Mouse (Mus musculus) CH12.LX (cell line): ENCODE results near the gene Man1b1.

Source experiments
- CTCF ChIP-seq, 2 experiments: IDR thresholded peaks in 1 of 2; conservative IDR thresholded peaks in 1 of 2; 2 replicates each; pipeline ENCODE4 v1.5.1; 2011 to 2012; ENCODE audit warnings: low read depth in 2 of 2, low read length in 2 of 2, improper control_type of control experiment in 1 of 2, inconsistent platforms in 1 of 2, mild to moderate bottlenecking in 1 of 2, moderate library complexity in 1 of 2
- E2F4 ChIP-seq: IDR thresholded peaks from 2 replicates; pipeline ENCODE4 v1.6.1; 2011; ENCODE audit warnings: low read depth, low read length, improper control_type of control experiment; ENCODE audit not compliant: insufficient replicate concordance
- ELF1 ChIP-seq: IDR thresholded peaks from 2 replicates; pipeline ENCODE4 v1.6.1; 2014; ENCODE audit warnings: low read depth, mild to moderate bottlenecking, inconsistent platforms, low read length, improper control_type of control experiment
- EP300 ChIP-seq: IDR thresholded peaks from 2 replicates; pipeline ENCODE4 v1.6.1; 2011; ENCODE audit warnings: low read length, improper control_type of control experiment
- MAZ ChIP-seq: IDR thresholded peaks from 2 replicates; pipeline ENCODE4 v1.6.1; 2012; ENCODE audit warnings: low read depth, mild to moderate bottlenecking, inconsistent platforms, low read length, improper control_type of control experiment, moderate library complexity
- POLR2A ChIP-seq: IDR thresholded peaks from 2 replicates; pipeline ENCODE4 v1.6.1; 2011; ENCODE audit warnings: low read depth, mild to moderate bottlenecking, improper control_type of control experiment, low read length
- RAD21 ChIP-seq: IDR thresholded peaks from 2 replicates; pipeline ENCODE4 v1.6.1; 2011; ENCODE audit warnings: low read depth, mild to moderate bottlenecking, low read length, improper control_type of control experiment, moderate library complexity
- SMC3 ChIP-seq: IDR thresholded peaks from 2 replicates; pipeline ENCODE4 v1.6.1; 2011; ENCODE audit warnings: low read depth, low read length, improper control_type of control experiment
- UBTF ChIP-seq: IDR thresholded peaks from 2 replicates; pipeline ENCODE4 v1.6.1; 2012; ENCODE audit warnings: low read depth, mild to moderate bottlenecking, inconsistent platforms, low read length, improper control_type of control experiment, moderate library complexity
- USF1 ChIP-seq: IDR thresholded peaks from 2 replicates; pipeline ENCODE4 v1.6.1; 2014; ENCODE audit warnings: low read depth, mild to moderate bottlenecking, inconsistent platforms, low read length, improper control_type of control experiment
- USF2 ChIP-seq: conservative IDR thresholded peaks from 2 replicates; pipeline ENCODE4 v1.6.1; 2011; ENCODE audit warnings: low read depth, low read length, improper control_type of control experiment
- ZNF384 ChIP-seq: IDR thresholded peaks from 2 replicates; pipeline ENCODE4 v1.6.1; 2012; ENCODE audit warnings: low read depth, low read length, improper control_type of control experiment, inconsistent platforms

GRCm38 (mm10) chr2:25372644-25373391 lies 40.7 kb downstream of the Man1b1 start:
- TF ChIP-seq ELF1: no peak
- no peak for TF ChIP-seq CTCF (conservative IDR thresholded peaks at IDR 0.05 in 1 of 2, IDR thresholded peaks at IDR 0.05 in 1 of 2; ENCODE audit: low read depth in 2 of 2, low read length in 2 of 2)
- no peak for TF ChIP-seq MAZ
- no peak for TF ChIP-seq EP300
- TF ChIP-seq E2F4: no peak
- TF ChIP-seq POLR2A: no peak
- no peak for TF ChIP-seq UBTF
- no peak for TF ChIP-seq USF1
- no peak for TF ChIP-seq SMC3
- TF ChIP-seq RAD21: no peak
- TF ChIP-seq ZNF384: no peak
- TF ChIP-seq USF2: no peak
